Mouse (Mus musculus) kidney, postnatal 36 days (tissue): Measurements from ENCODE around the gene Actc1.
A peak's percentile ranks its signal among the peaks of the same experiment; 100 is the strongest.

Experiments
- DNase-seq, 2 experiments: peaks; one replicate each; pipeline ENCODE4 v3.0.0; 2021 to 2022; ENCODE audit warnings: mixed read lengths in 2 of 2

Gene Actc1

GRCm38 (mm10) chr2:114049372-114049771 is 4.0 kb downstream of the Actc1 start:
- DNase-seq, result no peak

- no peak for DNase-seq
Observed at GRCm38 (mm10) chr2:114047960-114048611, 5.3 kb downstream of the Actc1 start.

GRCm38 (mm10) chr2:114046151-114046664 is 7.1 kb downstream of the Actc1 start:
- no peak for DNase-seq

GRCm38 (mm10) chr2:114037926-114038325 is 15.4 kb downstream of the Actc1 start:
- no peak for DNase-seq

- no peak for DNase-seq
Observed at GRCm38 (mm10) chr2:114032259-114032658, 21.1 kb downstream of the Actc1 start.

GRCm38 (mm10) chr2:114023383-114023782 is 30.0 kb downstream of the Actc1 start:
- no peak for DNase-seq

- no peak for DNase-seq
Observed at GRCm38 (mm10) chr2:114020210-114020563, 33.2 kb downstream of the Actc1 start.

- DNase-seq, result no peak
Observed at GRCm38 (mm10) chr2:114019474-114020209, 33.7 kb downstream of the Actc1 start.

GRCm38 (mm10) chr2:114018136-114018535 is 35.2 kb downstream of the Actc1 start:
- no peak for DNase-seq

- no peak for DNase-seq
Observed at GRCm38 (mm10) chr2:114014839-114015238, 38.5 kb downstream of the Actc1 start.

- no peak for DNase-seq
Observed at GRCm38 (mm10) chr2:114013846-114014245, 39.5 kb downstream of the Actc1 start.

- peak in 1 of 2 experiments; percentile 20 for DNase-seq
Observed at GRCm38 (mm10) chr2:114013295-114013771, 40.0 kb downstream of the Actc1 start, which contains the start of gene Gjd2. Gjd2 (minus strand) TSS chr2:114013619.

GRCm38 (mm10) chr2:114012749-114013211 is 40.6 kb downstream of the Actc1 start:
- DNase-seq, result no peak

GRCm38 (mm10) chr2:114011838-114012237 is 41.5 kb downstream of the Actc1 start:
- peak; percentile 7 to 75 for DNase-seq

- DNase-seq, result no peak
Observed at GRCm38 (mm10) chr2:114008321-114008720, 45.0 kb downstream of the Actc1 start.

- DNase-seq, result no peak
Observed at GRCm38 (mm10) chr2:113997484-113997883, 55.9 kb downstream of the Actc1 start.
